Mouse (Mus musculus): ENCODE data around the gene Zfp771.

- TF ChIP-seq CTCF (IDR thresholded peaks at IDR 0.05; ENCODE audit: low read depth) (peak; percentile 94), EP300 (IDR thresholded peaks at IDR 0.05; ENCODE audit: low read depth) (peak; percentile 68; the same call in 1 of the 2 replicates)
Measured at GRCm38 (mm10) chr7:127208553-127209438, 35.3 kb upstream of the Zfp771 start, which contains the start of gene Mylpf.
